Mouse (Mus musculus) adrenal gland, postnatal 36 days (tissue): ENCODE data around the gene Rsad1. TPM values are rescaled to one million over a fixed set of nuclear protein-coding genes. Genes with fewer than 3 reads are reported as not detected.

Source experiments
- DNase-seq, 2 experiments: peaks; one replicate each; pipeline ENCODE4 v3.0.0; 2021; ENCODE audit warnings: mixed read lengths in 1 of 2
- total RNA-seq, 2 experiments: library from RNA; stranded (reverse); gene quantifications; 2 replicates each; pipeline ENCODE4 v1.2.3; 2021

The Rsad1 gene
- total RNA-seq, 2 experiments from 2014 or later, result 11.9 to 13.3 TPM

- DNase-seq, result peak; percentile 70 to 79
Measured at GRCm38 (mm10) chr11:94548041-94548784, 842 bp downstream of the Rsad1 start.

- DNase-seq, result no peak
Measured at GRCm38 (mm10) chr11:94547271-94547670, 1.8 kb downstream of the Rsad1 start.

- no peak for DNase-seq
Measured at GRCm38 (mm10) chr11:94546381-94546780, 2.7 kb downstream of the Rsad1 start.

GRCm38 (mm10) chr11:94544422-94544821, 4.6 kb downstream of the Rsad1 start:
- peak in 1 of 2 experiments; percentile 35 for DNase-seq

GRCm38 (mm10) chr11:94543932-94544331, 5.1 kb downstream of the Rsad1 start:
- DNase-seq, result peak; percentile 97

GRCm38 (mm10) chr11:94543344-94543743, 5.7 kb downstream of the Rsad1 start:
- DNase-seq, result no peak

- DNase-seq, result no peak
Measured at GRCm38 (mm10) chr11:94542400-94542799, 6.7 kb downstream of the Rsad1 start.

GRCm38 (mm10) chr11:94539761-94540160, 9.3 kb downstream of the Rsad1 start:
- no peak for DNase-seq

GRCm38 (mm10) chr11:94538733-94539292, 10.2 kb downstream of the Rsad1 start:
- no peak for DNase-seq

GRCm38 (mm10) chr11:94533171-94533570, 15.9 kb downstream of the Rsad1 start:
- no peak for DNase-seq

GRCm38 (mm10) chr11:94528879-94529278, 20.2 kb downstream of the Rsad1 start:
- DNase-seq, result no peak

- DNase-seq, result no peak
Measured at GRCm38 (mm10) chr11:94526171-94526879, 22.7 kb downstream of the Rsad1 start.

GRCm38 (mm10) chr11:94521219-94521843, 27.7 kb downstream of the Rsad1 start, which contains the start of gene Mycbpap:
Gene Mycbpap, minus strand, starts transcription at chr11:94521742.
- peak; percentile 72 for DNase-seq

- no peak for DNase-seq
Measured at GRCm38 (mm10) chr11:94513452-94513851, 35.6 kb downstream of the Rsad1 start.

GRCm38 (mm10) chr11:94508976-94509375, 40.1 kb downstream of the Rsad1 start:
- no peak for DNase-seq

GRCm38 (mm10) chr11:94501482-94501881, 47.6 kb downstream of the Rsad1 start:
- DNase-seq, result no peak

- no peak for DNase-seq
Measured at GRCm38 (mm10) chr11:94500362-94500761, 48.7 kb downstream of the Rsad1 start.

- DNase-seq, result peak in 1 of 2 experiments; percentile 51
Measured at GRCm38 (mm10) chr11:94499661-94500152, 49.3 kb downstream of the Rsad1 start, which contains the start of gene Epn3. Gene Epn3, minus strand, starts transcription at chr11:94499974.

GRCm38 (mm10) chr11:94499035-94499434, 50.0 kb downstream of the Rsad1 start:
- DNase-seq, result no peak

- peak; percentile 84 to 86 for DNase-seq
Measured at GRCm38 (mm10) chr11:94498093-94498996, 50.7 kb downstream of the Rsad1 start.

GRCm38 (mm10) chr11:94495415-94495814, 53.6 kb downstream of the Rsad1 start:
- peak; percentile 52 to 57 for DNase-seq
